Mouse (Mus musculus) CH12.LX (cell line): ENCODE results near the gene Cluap1. TPM values are rescaled to one million over a fixed set of nuclear protein-coding genes. Genes with fewer than 3 reads are reported as not detected.

Experiments
- DNase-seq: peaks from one replicate; pipeline ENCODE4 v3.0.0-alpha.2; 2013; ENCODE audit errors: extremely low read depth
- H3K27ac ChIP-seq: 2 replicates; pipeline ENCODE4 v1.5.1; 2012; ENCODE audit warnings: low read depth, mild to moderate bottlenecking, control low read depth, moderate library complexity; ENCODE audit not compliant: insufficient read depth
- H3K27me3 ChIP-seq: replicated peaks from 2 replicates; pipeline ENCODE3; 2012; ENCODE audit warnings: inconsistent platforms
- H3K36me3 ChIP-seq, 2 experiments: replicated peaks in 1 of 2; 2 replicates each; pipeline versions ENCODE3 to v1.6.1; 2012; ENCODE audit warnings: inconsistent platforms in 1 of 2, low read length in 1 of 2, mild to moderate bottlenecking in 1 of 2, mixed read lengths in 1 of 2, moderate library complexity in 1 of 2; ENCODE audit not compliant: control insufficient read depth in 1 of 2, insufficient read depth in 1 of 2
- H3K4me1 ChIP-seq, 2 experiments: 2 replicates each; pipeline ENCODE4 v1.6.1; 2012; ENCODE audit warnings: inconsistent platforms in 1 of 2, moderate library complexity in 1 of 2; ENCODE audit not compliant: insufficient read depth in 2 of 2, control insufficient read depth in 1 of 2
- H3K4me2 ChIP-seq: 2 replicates; pipeline ENCODE4 v1.6.1; 2012; ENCODE audit warnings: low read depth, mild to moderate bottlenecking, control low read depth; ENCODE audit not compliant: poor library complexity, insufficient read depth, severe bottlenecking
- H3K4me3 ChIP-seq, 3 experiments: fragments of 150-350 bp in 1 of 3; sonication (generic) in 1 of 3; replicated peaks in 1 of 3; 2 replicates each; pipeline versions ENCODE3 to v1.5.1; 2011 to 2012; ENCODE audit warnings: low read depth in 2 of 3, low read length in 2 of 3, mild to moderate bottlenecking in 2 of 3, moderate library complexity in 2 of 3, control low read depth in 1 of 3, improper control_type of control experiment in 1 of 3, inconsistent platforms in 1 of 3, mixed read lengths in 1 of 3; ENCODE audit not compliant: poor library complexity in 1 of 3
- H3K79me2 ChIP-seq: replicated peaks from 2 replicates; pipeline ENCODE4 v1.6.1; 2012; ENCODE audit warnings: mild to moderate bottlenecking, moderate library complexity; ENCODE audit not compliant: control insufficient read depth, poor library complexity, insufficient read depth, severe bottlenecking; ENCODE audit errors: extremely low read depth
- H3K9ac ChIP-seq: 2 replicates; pipeline ENCODE4 v1.6.1; 2012; ENCODE audit warnings: low read depth, mild to moderate bottlenecking, control low read depth, moderate library complexity; ENCODE audit not compliant: insufficient read depth
- H3K9me3 ChIP-seq: replicated peaks from 2 replicates; pipeline ENCODE3; 2012; ENCODE audit warnings: low read length, inconsistent platforms, mixed read lengths
- CTCF ChIP-seq, 2 experiments: IDR thresholded peaks in 1 of 2; conservative IDR thresholded peaks in 1 of 2; 2 replicates each; pipeline ENCODE4 v1.5.1; 2011 to 2012; ENCODE audit warnings: low read depth in 2 of 2, low read length in 2 of 2, improper control_type of control experiment in 1 of 2, inconsistent platforms in 1 of 2, mild to moderate bottlenecking in 1 of 2, moderate library complexity in 1 of 2
- ELF1 ChIP-seq: IDR thresholded peaks from 2 replicates; pipeline ENCODE4 v1.6.1; 2014; ENCODE audit warnings: low read depth, mild to moderate bottlenecking, inconsistent platforms, low read length, improper control_type of control experiment
- HCFC1 ChIP-seq: IDR thresholded peaks from 2 replicates; pipeline ENCODE4 v1.6.1; 2012; ENCODE audit warnings: low read depth, mild to moderate bottlenecking, inconsistent platforms, low read length, improper control_type of control experiment
- IRF4 ChIP-seq: IDR thresholded peaks from 2 replicates; pipeline ENCODE4 v1.6.1; 2014; ENCODE audit warnings: low read depth, mild to moderate bottlenecking, inconsistent platforms, low read length, improper control_type of control experiment
- JUN ChIP-seq: IDR thresholded peaks from 2 replicates; pipeline ENCODE4 v1.6.1; 2011; ENCODE audit warnings: low read depth, mild to moderate bottlenecking, low read length, improper control_type of control experiment, moderate library complexity; ENCODE audit not compliant: insufficient read depth
- MAFK ChIP-seq: IDR thresholded peaks from 2 replicates; pipeline ENCODE4 v1.6.1; 2011; ENCODE audit warnings: low read length, improper control_type of control experiment; ENCODE audit not compliant: insufficient replicate concordance
- MAZ ChIP-seq: IDR thresholded peaks from 2 replicates; pipeline ENCODE4 v1.6.1; 2012; ENCODE audit warnings: low read depth, mild to moderate bottlenecking, inconsistent platforms, low read length, improper control_type of control experiment, moderate library complexity
- POLR2A ChIP-seq: IDR thresholded peaks from 2 replicates; pipeline ENCODE4 v1.6.1; 2011; ENCODE audit warnings: low read depth, mild to moderate bottlenecking, improper control_type of control experiment, low read length
- POLR2AphosphoS2 ChIP-seq: IDR thresholded peaks from 2 replicates; pipeline ENCODE4 v1.6.1; 2011; ENCODE audit warnings: low read depth, low read length, improper control_type of control experiment
- RAD21 ChIP-seq: IDR thresholded peaks from 2 replicates; pipeline ENCODE4 v1.6.1; 2011; ENCODE audit warnings: low read depth, mild to moderate bottlenecking, low read length, improper control_type of control experiment, moderate library complexity
- RCOR1 ChIP-seq: conservative IDR thresholded peaks from 2 replicates; pipeline ENCODE4 v1.6.1; 2012; ENCODE audit warnings: low read depth, mild to moderate bottlenecking, inconsistent platforms, low read length, improper control_type of control experiment
- SIN3A ChIP-seq: IDR thresholded peaks from 2 replicates; pipeline ENCODE4 v1.6.1; 2012; ENCODE audit warnings: low read length, improper control_type of control experiment, inconsistent platforms
- USF1 ChIP-seq: IDR thresholded peaks from 2 replicates; pipeline ENCODE4 v1.6.1; 2014; ENCODE audit warnings: low read depth, mild to moderate bottlenecking, inconsistent platforms, low read length, improper control_type of control experiment
- ZC3H11A ChIP-seq: IDR thresholded peaks from 2 replicates; pipeline ENCODE4 v1.6.1; 2012; ENCODE audit warnings: low read depth, mild to moderate bottlenecking, inconsistent platforms, low read length, improper control_type of control experiment
- dilution Hi-C: fragments of 300-500 bp; cut with MboI; formaldehyde crosslinking; loops from 2 replicates; pipeline ENCODE4 v1.14.3; 2020; ENCODE audit warnings: low sequenced_read_pairs; ENCODE audit not compliant: extremely low pct_unique_long_range_greater_than_20kb, extremely low pct_ligation_motif_present
- in situ Hi-C: fragments of 300-500 bp; cut with MboI; formaldehyde crosslinking; loops from 3 replicates; pipeline ENCODE4 v1.14.3; 2019; ENCODE audit warnings: low sequenced_read_pairs, low pct_ligation_motif_present, low pct_unique_long_range_greater_than_20kb, mixed read lengths
- polyA plus RNA-seq: library from polyadenylated mRNA; unstranded; fragments of >175 nt; gene quantifications from 2 replicates; pipeline ENCODE4 v1.2.1, GENCODE M21; 2012; ENCODE audit warnings: low read depth; ENCODE audit not compliant: insufficient read length
- total RNA-seq, 2 experiments: library from RNA; depleted of rRNA; stranded (reverse); fragments of 300-350 nt in 1 of 2; fragments of >200 nt in 1 of 2; gene quantifications; 2 replicates each; pipeline ENCODE4 v1.2.3; 2012 to 2014

The Cluap1 gene
- total and polyA plus RNA-seq, 3 experiments: 33.7 to 47.0 (median 46.5) TPM

DNA sequence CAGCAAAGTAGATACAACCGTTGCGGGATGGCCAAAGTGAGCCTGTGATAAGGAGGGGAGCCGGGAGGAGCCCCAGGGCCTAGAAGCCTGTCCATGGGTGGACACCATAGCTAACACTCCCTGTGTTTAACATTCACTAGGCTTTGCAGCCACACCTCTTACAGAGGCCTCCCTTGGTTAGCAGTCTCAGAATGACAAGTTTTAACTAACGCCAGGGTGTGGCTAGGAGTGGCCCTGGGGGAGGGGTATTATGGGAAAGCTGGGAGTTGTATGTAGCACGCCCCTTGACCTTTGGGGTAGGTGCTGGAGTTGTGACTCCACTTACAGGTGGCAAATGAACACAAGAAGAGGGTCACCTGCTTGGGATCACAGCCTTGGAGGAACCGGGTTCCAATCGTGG, 67.1 kb downstream of the Cluap1 start:
- no peak for DNase-seq
- no peaks in the 10 kb centered on the region for H3K79me2 ChIP-seq

DNA sequence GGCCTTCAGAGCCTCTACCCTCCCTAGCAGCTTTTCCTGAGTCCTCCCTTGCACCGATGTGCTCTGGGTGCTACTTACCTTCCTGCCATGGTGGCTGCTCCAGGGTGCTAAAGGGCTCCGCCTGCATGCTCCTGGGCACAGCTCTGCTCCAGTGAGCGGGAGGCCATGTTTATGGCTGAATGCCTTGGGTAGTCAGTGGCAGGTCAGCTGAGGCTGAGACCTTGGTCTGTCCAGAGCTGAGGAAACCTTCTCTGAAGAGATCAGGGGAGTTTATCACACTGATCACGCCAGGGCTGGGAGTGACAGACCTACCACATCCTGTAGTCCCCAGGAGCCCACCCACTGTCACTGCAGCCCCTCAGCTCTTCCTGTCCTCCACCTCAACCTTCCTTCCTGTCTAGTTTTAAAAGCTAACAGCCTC, 67.7 kb downstream of the Cluap1 start, which contains the start of gene Nlrc3:
Nlrc3 (minus strand) TSS at position 382 of the 421 bp plus-strand sequence.
- in situ Hi-C loops (no loop called here), dilution Hi-C loops (no loop called here)
- TF ChIP-seq IRF4: no peak
- no peak for TF ChIP-seq SIN3A
- no peak for TF ChIP-seq HCFC1
- TF ChIP-seq JUN: no peak
- TF ChIP-seq POLR2AphosphoS2: no peak
- no peaks in the 10 kb centered on the region for H3K79me2 ChIP-seq
- H3K27me3 ChIP-seq: no peaks in the 10 kb centered on the region
- no peak within 1 kb of the TSS for H3K4me2 ChIP-seq
- DNase-seq: no peak
- no peaks in the 10 kb centered on the region for H3K4me1 ChIP-seq
- H3K27ac ChIP-seq: no peak within 1 kb of the TSS
- H3K9me3 ChIP-seq: no peaks in the 10 kb centered on the region
- no peak within 1 kb of the TSS for H3K9ac ChIP-seq
- no peak within 1 kb of the TSS for H3K4me3 ChIP-seq
- H3K36me3 ChIP-seq: peaks cover 32 to 45% of the 10 kb centered on the region in 2 experiments

More for the DNA sequence above, 67.1 kb downstream of the Cluap1 start:
- Histone ChIP-seq H3K27ac (no peak overlapping the region), H3K4me2 (no peak overlapping the region), H3K27me3 (no peaks in the 10 kb centered on the region), H3K4me3 (no peak overlapping the region), H3K9me3 (no peaks in the 10 kb centered on the region), H3K9ac (no peak overlapping the region), H3K4me1 (no peaks in the 10 kb centered on the region), H3K36me3 (peaks cover 26 to 39% of the 10 kb centered on the region in 2 experiments)
- in situ Hi-C loops: no loop called here
- TF ChIP-seq MAFK (no peak), RAD21 (no peak)
- dilution Hi-C loops: no loop called here

DNA sequence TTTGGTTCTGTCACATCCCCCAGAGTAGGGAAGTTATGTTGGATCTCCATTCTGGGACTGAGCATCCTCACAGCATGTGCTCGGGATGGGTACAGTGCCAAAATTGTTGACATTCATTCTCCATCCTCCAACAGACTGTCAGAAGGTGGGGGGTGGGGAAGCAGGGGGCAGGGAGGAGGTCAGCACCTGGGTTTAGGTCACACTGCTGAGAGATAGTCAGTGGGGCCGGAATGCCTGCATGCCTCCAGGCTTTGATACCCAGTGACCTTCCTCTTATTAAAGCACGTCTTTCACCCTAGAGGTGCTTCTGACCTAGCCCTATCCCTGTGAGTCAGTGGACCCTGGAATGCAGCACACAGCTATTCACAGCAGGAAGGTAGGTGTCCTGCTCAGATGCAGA, 68.1 kb downstream of the Cluap1 start:
- dilution Hi-C loops: no loop called here
- H3K27ac ChIP-seq: no peak overlapping the region
- H3K79me2 ChIP-seq: no peaks in the 10 kb centered on the region
- in situ Hi-C loops: no loop called here
- peaks cover 0 to 2% of the 10 kb centered on the region in 2 experiments; a peak in 1 of 4 replicates for H3K4me1 ChIP-seq
- no peaks in the 10 kb centered on the region for H3K27me3 ChIP-seq
- DNase-seq: no peak
- no peak overlapping the region for H3K4me3 ChIP-seq
- no peak for TF ChIP-seq POLR2AphosphoS2
- no peak for TF ChIP-seq RCOR1
- TF ChIP-seq ELF1: no peak
- TF ChIP-seq ZC3H11A: no peak
- TF ChIP-seq USF1: no peak
- TF ChIP-seq MAZ: no peak
- TF ChIP-seq CTCF (conservative IDR thresholded peaks at IDR 0.05 in 1 of 2, IDR thresholded peaks at IDR 0.05 in 1 of 2; ENCODE audit: low read depth in 2 of 2, low read length in 2 of 2): no peak
- no peak for TF ChIP-seq POLR2A
- H3K4me2 ChIP-seq: no peak overlapping the region
- no peaks in the 10 kb centered on the region for H3K9me3 ChIP-seq
- no peak overlapping the region for H3K9ac ChIP-seq
- H3K36me3 ChIP-seq: peaks cover 36 to 50% of the 10 kb centered on the region in 2 experiments
